Mouse (Mus musculus): ENCODE results near the gene Lad1. TPM values are rescaled to one million over a fixed set of nuclear protein-coding genes. Genes with fewer than 3 reads are reported as not detected.

Gene Lad1
- polyA plus RNA-seq, 1 experiment = 20.5 TPM

GRCm38 (mm10) chr1:135812618-135813017 lies 5.8 kb upstream of the Lad1 start:
- H3K27ac ChIP-seq (ENCODE audit: insufficient read depth, low read length) = no peak overlapping the region
- no peaks in the 10 kb centered on the region for H3K4me1 ChIP-seq (ENCODE audit: control insufficient read depth, insufficient read depth, low read length)
- TF ChIP-seq POLR2A (IDR thresholded peaks at IDR 0.05; ENCODE audit: insufficient read depth, low read length) = no peak
- no peak overlapping the region for H3K4me3 ChIP-seq (ENCODE audit: low read depth, low read length)
- no peaks in the 10 kb centered on the region for H3K36me3 ChIP-seq (ENCODE audit: control insufficient read depth, insufficient read depth, low read length, poor library complexity, severe bottlenecking)
- H3K27me3 ChIP-seq (ENCODE audit: control insufficient read depth, insufficient read depth, low read length, poor library complexity, severe bottlenecking) = no peaks in the 10 kb centered on the region
- H3K9me3 ChIP-seq (replicated peaks; ENCODE audit: control insufficient read depth, insufficient read depth, low read length, poor library complexity, severe bottlenecking) = no peaks in the 10 kb centered on the region
- H3K9ac ChIP-seq (ENCODE audit: low read depth, poor library complexity, severe bottlenecking) = no peak overlapping the region

- H3K27me3 ChIP-seq (ENCODE audit: control insufficient read depth, insufficient read depth, low read length, poor library complexity, severe bottlenecking) = 0 out of 2 replicates have a peak, but pooled peaks cover under 1% of the 10 kb centered on the region
- no peak overlapping the region for H3K4me3 ChIP-seq (ENCODE audit: low read depth, low read length)
- TF ChIP-seq EP300 (IDR thresholded peaks at IDR 0.05; ENCODE audit: insufficient read depth, low read depth, low read length) = no peak
- no peak for TF ChIP-seq CTCF (IDR thresholded peaks at IDR 0.05; ENCODE audit: low read depth, low read length)
- TF ChIP-seq POLR2A (IDR thresholded peaks at IDR 0.05; ENCODE audit: insufficient read depth, low read length) = no peak
- no peak overlapping the region for H3K9ac ChIP-seq (ENCODE audit: low read depth, poor library complexity, severe bottlenecking)
- H3K36me3 ChIP-seq (ENCODE audit: control insufficient read depth, insufficient read depth, low read length, poor library complexity, severe bottlenecking) = no peaks in the 10 kb centered on the region
- H3K9me3 ChIP-seq (replicated peaks; ENCODE audit: control insufficient read depth, insufficient read depth, low read length, poor library complexity, severe bottlenecking) = no peaks in the 10 kb centered on the region
- no peaks in the 10 kb centered on the region for H3K4me1 ChIP-seq (ENCODE audit: control insufficient read depth, insufficient read depth, low read length)
- no peak overlapping the region for H3K27ac ChIP-seq (ENCODE audit: insufficient read depth, low read length)
Measured at GRCm38 (mm10) chr1:135813071-135813470, 5.3 kb upstream of the Lad1 start.

- Histone ChIP-seq H3K36me3 (ENCODE audit: control insufficient read depth, insufficient read depth, low read length, poor library complexity, severe bottlenecking) (no peaks in the 10 kb centered on the region), H3K9me3 (replicated peaks; ENCODE audit: control insufficient read depth, insufficient read depth, low read length, poor library complexity, severe bottlenecking) (no peaks in the 10 kb centered on the region), H3K4me1 (ENCODE audit: control insufficient read depth, insufficient read depth, low read length) (no peaks in the 10 kb centered on the region), H3K9ac (ENCODE audit: low read depth, poor library complexity, severe bottlenecking) (no peak overlapping the region), H3K4me3 (ENCODE audit: low read depth, low read length) (no peak overlapping the region), H3K27me3 (ENCODE audit: control insufficient read depth, insufficient read depth, low read length, poor library complexity, severe bottlenecking) (0 out of 2 replicates have a peak, but pooled peaks cover 5% of the 10 kb centered on the region), H3K27ac (ENCODE audit: insufficient read depth, low read length) (no peak overlapping the region)
- TF ChIP-seq CTCF (IDR thresholded peaks at IDR 0.05; ENCODE audit: low read depth, low read length) (no peak), EP300 (IDR thresholded peaks at IDR 0.05; ENCODE audit: insufficient read depth, low read depth, low read length) (no peak), POLR2A (IDR thresholded peaks at IDR 0.05; ENCODE audit: insufficient read depth, low read length) (no peak)
Measured at GRCm38 (mm10) chr1:135813687-135814395, 4.6 kb upstream of the Lad1 start.

- Histone ChIP-seq H3K36me3 (ENCODE audit: control insufficient read depth, insufficient read depth, low read length, poor library complexity, severe bottlenecking) (no peaks in the 10 kb centered on the region), H3K4me3 (ENCODE audit: low read depth, low read length) (no peak overlapping the region), H3K4me1 (ENCODE audit: control insufficient read depth, insufficient read depth, low read length) (no peaks in the 10 kb centered on the region), H3K9ac (ENCODE audit: low read depth, poor library complexity, severe bottlenecking) (no peak overlapping the region), H3K27me3 (ENCODE audit: control insufficient read depth, insufficient read depth, low read length, poor library complexity, severe bottlenecking) (0 out of 2 replicates have a peak, but pooled peaks cover 5% of the 10 kb centered on the region), H3K27ac (ENCODE audit: insufficient read depth, low read length) (no peak overlapping the region), H3K9me3 (replicated peaks; ENCODE audit: control insufficient read depth, insufficient read depth, low read length, poor library complexity, severe bottlenecking) (no peaks in the 10 kb centered on the region)
- TF ChIP-seq EP300 (IDR thresholded peaks at IDR 0.05; ENCODE audit: insufficient read depth, low read depth, low read length) = no peak
- no peak for TF ChIP-seq CTCF (IDR thresholded peaks at IDR 0.05; ENCODE audit: low read depth, low read length)
- no peak for TF ChIP-seq POLR2A (IDR thresholded peaks at IDR 0.05; ENCODE audit: insufficient read depth, low read length)
Measured at GRCm38 (mm10) chr1:135814531-135814930, 3.9 kb upstream of the Lad1 start.

GRCm38 (mm10) chr1:135817595-135817994 lies 803 bp upstream of the Lad1 start:
- Histone ChIP-seq H3K36me3 (ENCODE audit: control insufficient read depth, insufficient read depth, low read length, poor library complexity, severe bottlenecking) (no peaks in the 10 kb centered on the region), H3K9me3 (replicated peaks; ENCODE audit: control insufficient read depth, insufficient read depth, low read length, poor library complexity, severe bottlenecking) (no peaks in the 10 kb centered on the region), H3K4me3 (ENCODE audit: low read depth, low read length) (no peak overlapping the region), H3K4me1 (ENCODE audit: control insufficient read depth, insufficient read depth, low read length) (peaks cover 8% of the 10 kb centered on the region), H3K27me3 (ENCODE audit: control insufficient read depth, insufficient read depth, low read length, poor library complexity, severe bottlenecking) (0 out of 2 replicates have a peak, but pooled peaks cover 7% of the 10 kb centered on the region), H3K9ac (ENCODE audit: low read depth, poor library complexity, severe bottlenecking) (peak overlapping the region; percentile 86; the same call in 1 of the 2 replicates), H3K27ac (ENCODE audit: insufficient read depth, low read length) (no peak overlapping the region)
- TF ChIP-seq CTCF (IDR thresholded peaks at IDR 0.05; ENCODE audit: low read depth, low read length) = no peak
- no peak for TF ChIP-seq EP300 (IDR thresholded peaks at IDR 0.05; ENCODE audit: insufficient read depth, low read depth, low read length)
- TF ChIP-seq POLR2A (IDR thresholded peaks at IDR 0.05; ENCODE audit: insufficient read depth, low read length) = no peak

- peaks cover 10% of the 10 kb centered on the region for H3K4me1 ChIP-seq (ENCODE audit: control insufficient read depth, insufficient read depth, low read length)
- H3K4me3 ChIP-seq (ENCODE audit: low read depth, low read length) = no peak overlapping the region
- no peaks in the 10 kb centered on the region for H3K9me3 ChIP-seq (replicated peaks; ENCODE audit: control insufficient read depth, insufficient read depth, low read length, poor library complexity, severe bottlenecking)
- no peak overlapping the region for H3K27ac ChIP-seq (ENCODE audit: insufficient read depth, low read length)
- TF ChIP-seq CTCF (IDR thresholded peaks at IDR 0.05; ENCODE audit: low read depth, low read length) = no peak
- no peak for TF ChIP-seq EP300 (IDR thresholded peaks at IDR 0.05; ENCODE audit: insufficient read depth, low read depth, low read length)
- TF ChIP-seq POLR2A (IDR thresholded peaks at IDR 0.05; ENCODE audit: insufficient read depth, low read length) = no peak
- no peaks in the 10 kb centered on the region for H3K36me3 ChIP-seq (ENCODE audit: control insufficient read depth, insufficient read depth, low read length, poor library complexity, severe bottlenecking)
- 0 out of 2 replicates have a peak, but pooled peaks cover 7% of the 10 kb centered on the region for H3K27me3 ChIP-seq (ENCODE audit: control insufficient read depth, insufficient read depth, low read length, poor library complexity, severe bottlenecking)
- H3K9ac ChIP-seq (ENCODE audit: low read depth, poor library complexity, severe bottlenecking) = no peak overlapping the region
Measured at GRCm38 (mm10) chr1:135820071-135820470, 1.7 kb downstream of the Lad1 start.
